Mouse (Mus musculus): ENCODE data around the gene Map3k14. TPM values are rescaled to one million over a fixed set of nuclear protein-coding genes. Genes with fewer than 3 reads are reported as not detected.

Gene Map3k14
- polyA plus RNA-seq, 1 experiment from 2014 or later: 3.6 TPM

DNA sequence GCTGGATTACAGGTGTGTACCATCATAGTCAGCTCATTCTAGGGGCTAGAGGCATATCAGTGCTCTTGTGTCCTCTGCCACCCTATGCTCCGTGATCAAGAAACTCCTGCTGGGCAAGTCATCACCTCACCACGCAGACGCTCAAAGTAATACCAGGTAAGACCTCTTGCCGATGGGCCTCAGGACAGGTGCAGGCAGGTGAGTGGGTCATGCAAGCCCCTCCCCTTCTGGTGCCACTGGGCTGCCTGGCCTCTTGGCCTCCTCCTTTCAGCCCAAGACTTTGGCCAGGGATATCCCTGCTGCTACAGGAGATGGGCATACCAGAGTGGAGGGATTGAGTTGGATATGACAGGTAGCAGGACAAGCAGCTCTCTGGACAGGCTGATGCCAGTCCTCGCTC lies 48.0 kb downstream of the Map3k14 start:
- peaks cover 14% of the 10 kb centered on the region; the same call in 1 of the 2 replicates for H3K36me3 ChIP-seq
- H3K27me3 ChIP-seq (replicated peaks): no peaks in the 10 kb centered on the region
- no peak overlapping the region for H3K4me2 ChIP-seq (replicated peaks)
- H3K27ac ChIP-seq: no peak overlapping the region
- H3K9me3 ChIP-seq: no peaks in the 10 kb centered on the region
- 91% methylated on average over 5 of the region's 5 CpGs for WGBS
- no peak overlapping the region for H3K4me3 ChIP-seq (replicated peaks)
- peaks cover 15% of the 10 kb centered on the region for H3K4me1 ChIP-seq (replicated peaks)
- ATAC-seq: no peak
- H3K9ac ChIP-seq: no peak overlapping the region

DNA sequence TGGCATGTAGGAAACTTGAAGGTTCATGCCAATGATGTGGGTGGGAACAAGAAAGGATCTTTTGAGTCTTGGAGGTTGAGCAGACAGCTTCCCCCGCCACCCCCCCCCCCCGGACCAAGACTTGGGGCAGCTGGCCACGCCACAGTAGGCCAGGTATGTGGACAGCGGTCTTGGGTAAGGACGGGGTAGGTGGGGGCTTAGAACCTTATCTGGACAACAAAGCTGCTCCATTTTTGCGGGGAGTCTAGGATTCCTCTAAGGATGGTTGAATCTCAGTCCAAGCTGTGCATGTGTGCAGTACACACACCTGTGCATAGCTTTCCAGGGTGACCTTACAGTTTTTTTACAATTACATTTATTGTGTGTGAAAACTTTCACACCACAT lies 48.8 kb downstream of the Map3k14 start:
- H3K27ac ChIP-seq: 0 out of 2 replicates have a peak overlapping the region, but pooled peaks have one; percentile 2
- 19% methylated on average over 6 of the region's 6 CpGs for WGBS
- H3K4me1 ChIP-seq (replicated peaks): peaks cover 15% of the 10 kb centered on the region
- H3K4me2 ChIP-seq (replicated peaks): peak overlapping the region; percentile 90
- peak overlapping the region; percentile 47 for H3K9ac ChIP-seq
- H3K4me3 ChIP-seq (replicated peaks): peak overlapping the region; percentile 43
- no peak for ATAC-seq
- no peaks in the 10 kb centered on the region for H3K27me3 ChIP-seq (replicated peaks)
- H3K36me3 ChIP-seq: peaks cover 8% of the 10 kb centered on the region; the same call in 1 of the 2 replicates
- no peaks in the 10 kb centered on the region for H3K9me3 ChIP-seq

DNA sequence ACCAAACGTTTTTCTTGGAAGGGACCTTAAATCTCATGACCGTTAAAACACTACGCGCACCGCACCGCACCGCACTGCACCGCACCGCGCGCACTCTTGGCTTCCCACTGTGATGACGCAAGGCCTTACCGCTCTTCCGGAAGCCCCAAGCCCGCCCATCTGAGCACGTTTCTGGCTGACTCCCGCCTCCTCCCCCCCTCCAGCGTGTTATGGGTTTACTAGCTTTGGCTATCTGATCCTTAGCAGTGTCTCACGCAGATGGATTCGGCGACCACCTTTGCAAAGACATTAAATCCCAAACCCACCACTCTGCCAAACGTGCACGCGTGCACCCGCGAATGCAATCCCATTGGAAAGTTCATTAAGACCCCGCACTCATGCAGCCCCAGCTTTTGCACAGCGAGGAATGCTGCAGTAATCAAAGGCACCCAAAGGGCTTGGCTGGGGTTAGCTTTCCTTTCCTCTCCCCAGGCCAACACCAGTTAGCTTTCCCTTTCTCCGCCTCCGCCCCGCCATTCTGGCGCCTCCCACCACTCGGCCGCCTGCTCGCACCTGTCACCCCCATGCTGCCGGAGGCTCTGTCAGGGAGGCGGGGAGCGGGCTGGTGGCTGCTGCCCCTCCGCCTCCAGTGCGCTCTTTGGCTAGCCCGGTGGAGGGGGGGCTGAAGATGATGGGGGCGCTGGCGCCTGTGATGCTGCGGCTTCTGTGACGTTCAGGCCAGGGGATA lies 49.3 kb downstream of the Map3k14 start, which contains the start of gene Spata32:
TSS of gene Spata32 (minus strand) at position 643 of the 727 bp plus-strand sequence.
- Histone ChIP-seq H3K27me3 (replicated peaks) (no peaks in the 10 kb centered on the region), H3K4me2 (replicated peaks) (peak within 1 kb of the TSS; percentile 90), H3K9ac (peak within 1 kb of the TSS; percentile 47), H3K27ac (0 out of 2 replicates have a peak within 1 kb of the TSS, but pooled peaks have one; percentile 2), H3K36me3 (peaks cover 7% of the 10 kb centered on the region; the same call in 1 of the 2 replicates), H3K4me3 (replicated peaks) (peak within 1 kb of the TSS; percentile 43), H3K4me1 (replicated peaks) (peaks cover 15% of the 10 kb centered on the region), H3K9me3 (no peaks in the 10 kb centered on the region)
- ATAC-seq: peak; percentile 77
- WGBS: under 1% methylated on average over 45 of the region's 45 CpGs

DNA sequence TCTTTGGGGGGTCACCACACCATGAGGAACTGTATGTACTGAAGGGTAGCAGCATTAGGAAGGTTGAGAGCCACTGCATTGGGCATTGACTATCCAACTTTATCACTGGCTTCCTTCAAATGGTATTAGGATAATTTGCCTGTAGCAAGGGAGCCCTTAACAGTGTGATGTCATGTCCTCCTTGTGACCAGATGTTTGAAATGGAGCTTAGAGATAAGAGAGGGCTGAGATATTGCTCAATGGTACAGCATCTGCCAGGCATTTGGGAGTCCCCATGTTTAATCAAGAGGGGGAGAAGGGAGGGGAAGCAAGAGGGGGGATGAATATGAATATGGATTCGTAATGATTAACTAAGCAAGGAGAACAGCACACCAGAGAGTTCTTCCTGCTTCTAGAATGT lies 51.9 kb downstream of the Map3k14 start:
- Histone ChIP-seq H3K4me1 (replicated peaks) (peaks cover 8% of the 10 kb centered on the region), H3K27ac (no peak overlapping the region), H3K4me3 (replicated peaks) (no peak overlapping the region), H3K9me3 (no peaks in the 10 kb centered on the region), H3K9ac (no peak overlapping the region), H3K36me3 (0 out of 2 replicates have a peak, but pooled peaks cover under 1% of the 10 kb centered on the region), H3K27me3 (replicated peaks) (no peaks in the 10 kb centered on the region), H3K4me2 (replicated peaks) (no peak overlapping the region)
- WGBS: 86% methylated on average over 1 of the region's 1 CpGs
- no peak for ATAC-seq

DNA sequence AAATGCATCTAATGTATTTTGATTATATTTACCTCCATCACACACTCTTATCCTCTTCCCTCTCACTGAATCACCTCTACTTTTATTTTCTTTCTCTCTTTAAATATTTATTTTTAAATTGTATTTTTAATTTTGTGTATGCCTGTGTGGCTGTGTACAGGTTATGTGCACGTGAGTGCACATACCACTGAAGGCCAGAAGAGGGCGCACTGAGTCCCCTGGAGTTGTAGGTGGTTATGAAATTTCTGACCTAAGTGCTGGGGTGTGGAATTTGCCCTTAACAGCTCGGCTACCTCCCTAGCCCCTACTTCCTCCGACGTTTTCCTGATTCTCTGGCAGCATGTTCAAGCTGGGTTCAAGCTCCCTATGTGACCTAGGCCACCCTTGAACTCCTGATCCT lies 53.6 kb downstream of the Map3k14 start:
- Histone ChIP-seq H3K36me3 (no peaks in the 10 kb centered on the region), H3K27me3 (replicated peaks) (no peaks in the 10 kb centered on the region), H3K4me1 (replicated peaks) (peaks cover 8% of the 10 kb centered on the region), H3K9ac (no peak overlapping the region), H3K9me3 (no peaks in the 10 kb centered on the region), H3K4me3 (replicated peaks) (no peak overlapping the region), H3K27ac (no peak overlapping the region), H3K4me2 (replicated peaks) (no peak overlapping the region)
- 82% methylated on average over 5 of the region's 5 CpGs for WGBS
- no peak for ATAC-seq

DNA sequence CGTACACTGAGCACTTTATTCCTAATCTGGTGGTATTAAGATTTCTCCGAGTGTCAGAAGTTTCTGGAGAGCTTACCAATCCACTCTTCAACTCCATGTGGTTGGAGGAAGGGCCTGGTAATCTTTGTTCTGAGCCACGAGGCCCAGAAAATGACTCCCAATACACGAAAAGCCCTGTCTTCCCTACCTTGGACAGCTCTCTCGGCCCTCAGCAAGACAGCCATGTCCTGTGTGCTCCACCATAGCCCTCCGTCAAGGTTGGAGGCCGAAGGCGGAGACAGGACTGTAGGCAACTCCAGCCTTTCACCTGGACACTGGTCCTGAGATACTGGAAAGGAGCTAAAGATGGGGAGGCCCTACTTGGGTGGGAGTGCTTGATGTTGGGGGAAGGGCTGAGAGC lies 57.0 kb downstream of the Map3k14 start:
- no peak overlapping the region for H3K9ac ChIP-seq
- H3K4me1 ChIP-seq (replicated peaks): no peaks in the 10 kb centered on the region
- no peak for ATAC-seq
- no peak overlapping the region for H3K4me2 ChIP-seq (replicated peaks)
- no peak overlapping the region for H3K27ac ChIP-seq
- H3K27me3 ChIP-seq (replicated peaks): no peaks in the 10 kb centered on the region
- 54% methylated on average over 8 of the region's 8 CpGs for WGBS
- H3K36me3 ChIP-seq: no peaks in the 10 kb centered on the region
- no peak overlapping the region for H3K4me3 ChIP-seq (replicated peaks)
- no peaks in the 10 kb centered on the region for H3K9me3 ChIP-seq

DNA sequence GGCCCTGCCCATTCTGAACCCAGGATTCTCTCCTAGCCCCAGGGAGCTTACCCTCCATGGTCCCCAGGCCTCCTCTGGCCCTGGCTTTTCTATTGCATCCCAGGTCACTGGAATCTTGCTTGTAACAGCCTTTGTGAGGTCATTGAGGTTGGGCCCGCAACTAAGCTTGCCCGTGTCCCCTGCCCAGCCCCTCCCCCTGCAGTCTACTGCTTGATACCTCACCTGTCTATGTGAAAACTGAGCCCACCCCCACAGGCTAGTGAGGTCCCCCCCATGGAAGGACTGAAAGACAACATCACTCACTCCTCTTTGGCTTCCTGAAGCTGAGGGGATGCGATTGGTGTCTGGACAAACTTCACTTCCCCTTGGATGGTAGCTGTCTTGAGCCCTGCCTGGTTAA lies 58.8 kb downstream of the Map3k14 start, which contains the start of gene 1700023F06Rik:
TSS of gene 1700023F06Rik (minus strand) at position 101 of the 400 bp plus-strand sequence.
- H3K27me3 ChIP-seq (replicated peaks): no peaks in the 10 kb centered on the region
- ATAC-seq: no peak
- no peaks in the 10 kb centered on the region for H3K36me3 ChIP-seq
- no peak within 1 kb of the TSS for H3K9ac ChIP-seq
- H3K9me3 ChIP-seq: no peaks in the 10 kb centered on the region
- H3K4me3 ChIP-seq (replicated peaks): no peak within 1 kb of the TSS
- H3K4me2 ChIP-seq (replicated peaks): no peak within 1 kb of the TSS
- H3K4me1 ChIP-seq (replicated peaks): no peaks in the 10 kb centered on the region
- H3K27ac ChIP-seq: no peak within 1 kb of the TSS
- WGBS: 81% methylated on average over 3 of the region's 3 CpGs

DNA sequence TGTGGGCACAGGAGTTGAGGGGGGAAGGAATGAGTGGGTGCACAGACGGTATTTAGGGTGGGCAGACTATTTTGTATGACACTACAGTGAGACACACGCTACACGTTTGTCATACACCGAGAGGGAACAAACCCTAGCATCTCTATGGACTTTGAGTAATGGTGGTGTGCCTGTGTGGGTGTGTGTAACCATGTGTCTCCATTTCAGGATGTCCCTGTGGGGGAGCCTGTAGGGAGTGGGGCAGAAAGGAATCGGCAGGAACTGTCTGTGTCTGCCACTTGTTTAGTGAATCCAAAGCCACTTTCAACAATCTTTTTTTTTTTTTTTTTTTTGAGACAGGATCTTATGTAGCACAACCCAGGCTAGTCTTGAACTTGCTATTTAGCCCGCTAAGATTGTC lies 61.1 kb downstream of the Map3k14 start:
- H3K4me3 ChIP-seq (replicated peaks): no peak overlapping the region
- no peak overlapping the region for H3K9ac ChIP-seq
- WGBS: 92% methylated on average over 6 of the region's 6 CpGs
- no peaks in the 10 kb centered on the region for H3K27me3 ChIP-seq (replicated peaks)
- H3K27ac ChIP-seq: no peak overlapping the region
- no peak overlapping the region for H3K4me2 ChIP-seq (replicated peaks)
- 0 out of 2 replicates have a peak, but pooled peaks cover 5% of the 10 kb centered on the region for H3K4me1 ChIP-seq (replicated peaks)
- ATAC-seq: no peak
- H3K9me3 ChIP-seq: no peaks in the 10 kb centered on the region
- H3K36me3 ChIP-seq: no peaks in the 10 kb centered on the region

DNA sequence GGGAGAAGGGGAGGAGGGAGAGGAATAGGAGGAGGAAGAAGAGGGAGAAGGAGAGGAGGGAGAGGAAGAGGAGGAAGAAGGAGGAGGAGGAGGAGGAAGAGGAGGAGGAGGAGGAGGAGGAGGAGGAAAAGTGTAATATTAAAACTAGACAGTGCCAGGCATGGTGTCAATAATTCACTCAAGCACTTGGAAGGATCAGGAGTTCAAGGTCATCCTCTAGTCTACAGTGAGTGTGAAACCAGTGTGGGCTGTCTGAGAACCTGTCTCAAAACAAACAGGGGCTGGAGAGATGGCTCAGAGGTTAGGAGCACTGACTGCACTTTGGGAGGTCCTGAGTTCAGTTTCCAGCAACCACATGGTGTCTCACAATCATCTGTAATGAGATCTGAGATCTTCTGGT lies 64.9 kb downstream of the Map3k14 start:
- Histone ChIP-seq H3K27ac (no peak overlapping the region), H3K9ac (no peak overlapping the region), H3K36me3 (no peaks in the 10 kb centered on the region), H3K4me3 (replicated peaks) (no peak overlapping the region), H3K4me2 (replicated peaks) (no peak overlapping the region), H3K4me1 (replicated peaks) (peaks cover 20% of the 10 kb centered on the region), H3K9me3 (no peaks in the 10 kb centered on the region), H3K27me3 (replicated peaks) (peaks cover 30% of the 10 kb centered on the region)
- no peak for ATAC-seq

DNA sequence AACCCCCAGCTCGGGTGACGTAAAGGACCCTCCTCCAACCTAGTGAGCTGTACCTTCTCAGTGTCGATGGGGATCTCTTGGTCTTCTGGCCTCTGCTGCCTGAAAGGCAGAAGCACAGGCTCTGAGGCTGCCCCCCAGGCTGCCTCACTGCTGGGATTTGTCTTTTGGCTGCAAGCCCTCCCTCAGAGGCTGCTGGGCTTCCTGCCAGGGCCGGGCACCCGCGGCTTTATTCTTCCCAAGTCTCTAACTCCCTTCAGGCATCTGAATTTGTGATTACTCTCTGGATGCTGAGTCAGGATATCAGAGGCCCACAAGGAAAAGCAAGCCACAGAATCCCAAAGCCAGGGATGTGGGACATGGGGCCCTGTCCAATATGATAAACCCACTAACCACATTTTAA lies 65.6 kb downstream of the Map3k14 start:
- Histone ChIP-seq H3K9ac (no peak overlapping the region), H3K27ac (no peak overlapping the region), H3K36me3 (no peaks in the 10 kb centered on the region), H3K4me2 (replicated peaks) (no peak overlapping the region), H3K4me3 (replicated peaks) (no peak overlapping the region), H3K27me3 (replicated peaks) (peaks cover 37% of the 10 kb centered on the region), H3K4me1 (replicated peaks) (peaks cover 20% of the 10 kb centered on the region), H3K9me3 (no peaks in the 10 kb centered on the region)
- ATAC-seq: no peak
- WGBS: 32% methylated on average over 6 of the region's 6 CpGs

DNA sequence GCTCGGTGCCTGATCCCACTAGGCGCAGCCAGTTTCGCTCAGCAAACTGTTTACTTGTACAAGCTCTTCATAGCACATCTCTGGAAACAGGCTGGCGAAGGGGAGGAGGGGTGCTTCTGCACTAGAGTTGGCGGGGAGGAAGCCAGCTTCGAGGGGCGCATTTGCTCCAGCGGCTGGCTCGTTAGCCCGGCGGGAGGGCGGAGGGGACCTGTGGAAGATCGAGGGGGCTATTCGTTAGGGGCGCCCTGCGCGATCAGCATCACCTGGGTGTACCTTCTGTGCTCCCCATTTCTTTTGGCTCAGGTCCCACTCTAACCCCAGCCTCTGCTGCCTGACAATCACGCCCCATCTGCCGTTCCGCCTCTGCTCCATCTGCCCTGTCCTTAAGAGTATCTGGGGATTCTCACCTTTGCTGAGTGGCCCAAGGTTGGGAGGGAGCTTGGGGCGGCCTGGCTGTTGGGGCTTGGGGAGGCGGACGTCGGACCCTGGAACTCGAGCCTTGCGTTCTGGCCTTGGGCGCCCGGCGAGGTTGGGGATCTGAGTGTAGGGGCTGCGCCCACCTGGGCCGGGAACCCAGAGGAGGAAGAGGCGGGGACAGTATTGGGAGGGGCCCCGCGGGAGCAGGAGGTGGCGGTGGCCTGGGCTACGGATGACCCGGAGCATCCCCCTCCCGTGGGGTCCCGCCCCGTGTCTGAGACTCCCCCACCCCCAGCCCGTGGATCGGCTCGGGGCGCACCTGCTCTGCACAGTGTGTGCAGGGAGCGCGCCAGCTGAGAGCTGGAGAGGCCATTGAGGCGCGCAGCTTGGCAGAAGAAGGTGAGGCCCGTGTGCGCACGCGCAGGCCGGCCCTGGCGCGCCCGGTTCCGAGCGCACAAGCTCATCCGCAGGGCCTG lies 68.1 kb downstream of the Map3k14 start:
- no peaks in the 10 kb centered on the region for H3K36me3 ChIP-seq
- peak; percentile 69 for ATAC-seq
- H3K4me3 ChIP-seq (replicated peaks): peak overlapping the region; percentile 50
- H3K4me2 ChIP-seq (replicated peaks): peak overlapping the region; percentile 93
- peaks cover 20% of the 10 kb centered on the region for H3K4me1 ChIP-seq (replicated peaks)
- 2% methylated on average over 59 of the region's 59 CpGs for WGBS
- no peaks in the 10 kb centered on the region for H3K9me3 ChIP-seq
- H3K9ac ChIP-seq: peak overlapping the region; percentile 56
- H3K27me3 ChIP-seq (replicated peaks): peaks cover 53% of the 10 kb centered on the region
- H3K27ac ChIP-seq: no peak overlapping the region

DNA sequence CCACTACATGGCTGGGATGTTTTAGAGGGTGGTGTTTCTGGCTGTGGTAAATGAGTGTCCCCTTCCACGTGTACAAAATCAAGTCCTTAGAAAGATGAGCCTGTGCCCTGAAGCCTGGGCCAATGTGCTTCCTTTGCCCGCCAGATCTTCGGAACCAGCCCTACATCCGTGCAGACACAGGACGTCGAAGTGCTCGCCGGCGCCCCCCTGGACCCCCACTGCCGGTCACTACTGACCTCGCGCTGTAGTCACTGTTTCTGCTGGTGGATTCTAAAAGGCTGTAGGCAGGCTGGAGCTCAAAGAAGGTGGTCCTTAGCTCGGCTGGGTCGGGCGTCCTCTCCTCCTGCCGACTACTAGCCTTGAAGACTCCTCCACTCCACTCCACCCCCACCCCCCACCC lies 68.9 kb downstream of the Map3k14 start:
- peaks cover 61% of the 10 kb centered on the region for H3K27me3 ChIP-seq (replicated peaks)
- peaks cover 20% of the 10 kb centered on the region for H3K4me1 ChIP-seq (replicated peaks)
- H3K4me3 ChIP-seq (replicated peaks): peak overlapping the region; percentile 50
- H3K36me3 ChIP-seq: no peaks in the 10 kb centered on the region
- H3K9me3 ChIP-seq: no peaks in the 10 kb centered on the region
- 12% methylated on average over 16 of the region's 16 CpGs for WGBS
- H3K27ac ChIP-seq: no peak overlapping the region
- peak overlapping the region; percentile 93 for H3K4me2 ChIP-seq (replicated peaks)
- H3K9ac ChIP-seq: no peak overlapping the region
- ATAC-seq: no peak
